Mouse (Mus musculus): ENCODE measurements at regions not wholly inside any gene's neighbourhood (a gene's known extent, or its start where the extent isn't known, plus 50 kb on each side); places are given as distances from the start of the nearest gene placed in this dataset.

DNA sequence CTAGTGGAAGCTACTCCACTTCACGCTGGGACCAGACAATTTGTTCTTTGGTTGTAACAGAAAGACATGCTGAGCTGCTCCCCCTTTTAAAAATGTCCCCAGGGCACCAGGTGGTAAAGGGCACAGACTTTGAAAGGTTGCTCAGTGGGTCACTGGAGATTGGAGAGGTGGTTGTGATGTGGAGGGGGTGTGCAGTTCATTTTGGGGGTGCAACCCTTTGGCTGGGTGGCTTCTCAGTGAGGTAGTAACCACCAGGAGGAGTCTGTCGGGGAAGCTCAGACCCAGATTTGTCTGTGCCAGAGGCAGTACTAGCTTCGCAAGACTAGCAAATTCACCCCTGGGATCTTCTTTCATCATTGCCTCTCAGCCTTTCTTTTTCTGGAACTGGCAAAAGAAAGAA lies 189.0 kb upstream of the Krr1 start:
- 90% methylated on average over 3 of the region's 3 CpGs for WGBS

DNA sequence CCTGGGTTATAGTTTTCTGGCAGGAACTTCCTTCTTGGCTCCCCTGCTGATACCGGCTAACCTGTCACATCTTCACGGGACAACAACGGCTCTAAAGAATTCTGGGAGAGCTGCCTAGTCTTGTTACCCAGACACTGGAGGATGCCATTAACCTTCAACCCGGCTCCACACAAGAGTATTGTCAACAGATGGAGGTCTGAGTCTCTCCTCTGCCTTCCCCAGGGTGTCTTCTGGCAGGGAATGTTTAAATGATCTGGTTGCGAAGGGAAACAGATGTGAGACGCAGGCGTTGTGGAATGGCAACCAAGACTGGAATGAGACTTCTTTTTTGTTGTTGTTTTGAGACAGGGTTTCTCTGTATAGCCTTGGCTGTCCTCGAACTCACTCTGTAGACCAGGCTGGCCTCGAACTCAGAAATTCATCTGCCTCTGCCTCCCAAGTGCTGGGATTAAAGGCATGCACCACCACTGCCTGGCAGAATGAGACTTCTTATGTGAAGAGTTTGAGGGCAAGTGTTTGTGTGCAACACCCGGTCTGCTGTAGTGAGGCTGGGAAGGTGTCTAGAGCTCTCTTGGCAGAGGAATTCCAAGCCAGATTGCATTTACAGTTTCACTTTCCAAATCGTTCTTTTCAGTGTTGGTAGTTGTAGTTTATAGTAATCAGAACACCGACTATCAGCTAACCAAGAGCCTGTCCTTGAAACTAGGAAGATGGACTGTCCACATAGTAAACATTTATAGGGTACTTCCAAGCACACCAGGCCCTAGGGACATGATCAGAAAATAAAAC lies 188.2 kb upstream of the Krr1 start:
- Histone ChIP-seq H3K36me3 (ENCODE audit: control insufficient read depth, insufficient read depth, low read length) (no peaks in the 10 kb centered on the region), H3K27me3 (ENCODE audit: control insufficient read depth, insufficient read depth, low read length) (no peaks in the 10 kb centered on the region), H3K27ac (ENCODE audit: insufficient read depth, low read depth, low read length) (no peak overlapping the region), H3K4me3 (ENCODE audit: low read depth, low read length) (no peak overlapping the region), H3K4me1 (ENCODE audit: control insufficient read depth, insufficient read depth, insufficient read length, low read length) (no peaks in the 10 kb centered on the region; the same call in 1 of the 2 replicates)
- 41% methylated on average over 12 of the region's 12 CpGs for WGBS
- no peak for TF ChIP-seq POLR2A (IDR thresholded peaks at IDR 0.05; ENCODE audit: low read depth, low read length)
- no peak for TF ChIP-seq CTCF (IDR thresholded peaks at IDR 0.05; ENCODE audit: extremely low read depth, insufficient read length, insufficient replicate concordance, low read depth, low read length)

More for the DNA sequence above, 189.0 kb upstream of the Krr1 start:
- TF ChIP-seq CTCF (IDR thresholded peaks at IDR 0.05; ENCODE audit: extremely low read depth, insufficient read length, insufficient replicate concordance, low read depth, low read length), result no peak
- no peak for TF ChIP-seq POLR2A (IDR thresholded peaks at IDR 0.05; ENCODE audit: low read depth, low read length)
- no peak overlapping the region for H3K4me3 ChIP-seq (ENCODE audit: low read depth, low read length)
- H3K36me3 ChIP-seq (ENCODE audit: control insufficient read depth, insufficient read depth, low read length), result no peaks in the 10 kb centered on the region
- H3K27ac ChIP-seq (ENCODE audit: insufficient read depth, low read depth, low read length), result no peak overlapping the region
- H3K4me1 ChIP-seq (ENCODE audit: control insufficient read depth, insufficient read depth, insufficient read length, low read length), result no peaks in the 10 kb centered on the region; the same call in 1 of the 2 replicates
- H3K27me3 ChIP-seq (ENCODE audit: control insufficient read depth, insufficient read depth, low read length), result no peaks in the 10 kb centered on the region

DNA sequence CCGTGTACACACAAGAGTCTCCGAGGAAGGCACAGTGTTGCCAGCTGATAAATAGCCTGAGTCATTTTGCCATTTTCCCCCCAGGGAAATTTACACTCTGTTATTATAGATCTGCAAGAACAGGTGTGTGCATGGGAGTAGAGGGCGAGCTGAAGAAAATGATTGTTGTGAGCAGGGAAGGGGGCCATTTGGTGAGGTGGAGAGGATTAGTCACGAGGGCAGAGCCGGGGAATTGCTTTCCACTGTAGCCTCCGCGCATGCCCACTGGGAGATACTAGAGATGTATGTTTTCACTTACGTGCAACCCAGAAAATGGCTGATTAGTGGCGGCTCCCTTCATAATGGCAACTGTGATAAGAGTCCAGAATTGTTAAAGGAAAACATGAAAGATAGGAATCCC lies 185.3 kb upstream of the Krr1 start:
- TF ChIP-seq POLR2A (IDR thresholded peaks at IDR 0.05; ENCODE audit: low read depth, low read length) (no peak), CTCF (IDR thresholded peaks at IDR 0.05; ENCODE audit: extremely low read depth, insufficient read length, insufficient replicate concordance, low read depth, low read length) (no peak)
- Histone ChIP-seq H3K4me1 (ENCODE audit: control insufficient read depth, insufficient read depth, insufficient read length, low read length) (no peaks in the 10 kb centered on the region; the same call in 1 of the 2 replicates), H3K27ac (ENCODE audit: insufficient read depth, low read depth, low read length) (no peak overlapping the region), H3K27me3 (ENCODE audit: control insufficient read depth, insufficient read depth, low read length) (no peaks in the 10 kb centered on the region), H3K36me3 (ENCODE audit: control insufficient read depth, insufficient read depth, low read length) (no peaks in the 10 kb centered on the region), H3K4me3 (ENCODE audit: low read depth, low read length) (no peak overlapping the region)
- WGBS, result 70% methylated on average over 9 of the region's 9 CpGs

DNA sequence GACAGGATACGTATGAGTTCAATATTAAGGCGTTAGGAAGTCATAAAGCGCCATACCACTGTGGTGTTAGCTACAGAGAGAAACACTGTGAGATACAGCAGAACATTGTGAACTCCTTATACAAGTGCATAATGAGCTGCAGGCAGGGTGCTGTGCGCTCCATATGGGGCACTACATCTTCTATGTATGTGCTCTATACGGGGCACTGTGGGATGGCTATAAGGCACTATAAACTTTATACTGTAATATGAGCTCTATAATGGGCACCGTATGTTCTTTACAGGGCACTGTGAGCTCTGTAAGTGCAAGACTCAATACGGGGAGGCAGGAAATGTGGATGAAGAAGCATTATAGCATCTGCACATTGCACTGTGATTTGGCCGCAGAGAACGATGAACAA lies 183.2 kb upstream of the Krr1 start:
- 94% methylated on average over 9 of the region's 9 CpGs for WGBS
- no peak overlapping the region for H3K27ac ChIP-seq (ENCODE audit: insufficient read depth, low read depth, low read length)
- H3K27me3 ChIP-seq (ENCODE audit: control insufficient read depth, insufficient read depth, low read length), result no peaks in the 10 kb centered on the region
- no peak overlapping the region for H3K4me3 ChIP-seq (ENCODE audit: low read depth, low read length)
- H3K4me1 ChIP-seq (ENCODE audit: control insufficient read depth, insufficient read depth, insufficient read length, low read length), result no peaks in the 10 kb centered on the region; the same call in 1 of the 2 replicates
- H3K36me3 ChIP-seq (ENCODE audit: control insufficient read depth, insufficient read depth, low read length), result no peaks in the 10 kb centered on the region
- TF ChIP-seq CTCF (IDR thresholded peaks at IDR 0.05; ENCODE audit: extremely low read depth, insufficient read length, insufficient replicate concordance, low read depth, low read length), result no peak
- no peak for TF ChIP-seq POLR2A (IDR thresholded peaks at IDR 0.05; ENCODE audit: low read depth, low read length)

DNA sequence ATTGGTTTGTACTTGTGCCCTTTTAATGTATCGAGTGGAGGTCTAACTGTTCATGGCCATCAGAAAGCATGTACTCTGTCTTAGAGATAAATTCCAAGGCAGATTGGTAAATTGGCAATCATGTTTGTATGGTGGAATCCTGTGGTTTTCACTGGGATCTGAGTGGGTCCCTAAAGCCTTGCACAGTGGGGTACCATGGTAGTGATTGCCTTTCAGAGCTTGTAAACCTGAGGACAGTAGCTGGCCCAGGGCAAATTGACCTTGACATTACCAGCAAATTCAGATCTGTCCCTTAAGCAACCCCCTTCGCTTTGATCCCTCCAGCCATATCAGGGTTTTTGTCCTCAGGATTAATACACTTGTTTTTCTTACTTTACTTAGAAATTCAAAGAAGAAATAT lies 181.6 kb upstream of the Krr1 start:
- WGBS, result 96% methylated on average over 2 of the region's 2 CpGs
- Histone ChIP-seq H3K4me3 (ENCODE audit: low read depth, low read length) (no peak overlapping the region), H3K27me3 (ENCODE audit: control insufficient read depth, insufficient read depth, low read length) (no peaks in the 10 kb centered on the region), H3K36me3 (ENCODE audit: control insufficient read depth, insufficient read depth, low read length) (no peaks in the 10 kb centered on the region), H3K27ac (ENCODE audit: insufficient read depth, low read depth, low read length) (no peak overlapping the region), H3K4me1 (ENCODE audit: control insufficient read depth, insufficient read depth, insufficient read length, low read length) (peaks cover 4% of the 10 kb centered on the region; the same call in 1 of the 2 replicates)
- TF ChIP-seq POLR2A (IDR thresholded peaks at IDR 0.05; ENCODE audit: low read depth, low read length), result no peak
- no peak for TF ChIP-seq CTCF (IDR thresholded peaks at IDR 0.05; ENCODE audit: extremely low read depth, insufficient read length, insufficient replicate concordance, low read depth, low read length)

DNA sequence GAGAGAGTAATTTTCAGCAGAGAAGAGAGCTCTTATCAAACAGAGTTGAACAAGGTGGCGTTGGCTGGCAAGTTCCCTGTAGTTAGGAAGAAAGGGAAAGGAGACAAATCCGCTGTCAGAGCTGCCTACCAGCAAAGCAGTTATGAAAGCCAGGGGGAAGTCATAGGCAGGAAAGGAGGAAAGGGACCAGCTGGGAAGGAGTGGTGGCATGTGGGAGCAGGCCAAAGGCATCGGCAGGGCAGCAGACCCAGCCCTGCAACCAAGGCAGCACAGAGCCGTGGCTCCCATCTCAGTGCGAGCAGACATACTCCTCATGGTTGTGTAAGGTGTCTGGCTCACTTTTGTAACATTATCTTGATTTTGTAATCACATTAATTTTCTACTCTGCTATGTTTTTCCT lies 177.4 kb upstream of the Krr1 start:
- H3K4me1 ChIP-seq (ENCODE audit: control insufficient read depth, insufficient read depth, insufficient read length, low read length), result peaks cover 4% of the 10 kb centered on the region; the same call in 1 of the 2 replicates
- H3K27me3 ChIP-seq (ENCODE audit: control insufficient read depth, insufficient read depth, low read length), result no peaks in the 10 kb centered on the region
- TF ChIP-seq CTCF (IDR thresholded peaks at IDR 0.05; ENCODE audit: extremely low read depth, insufficient read length, insufficient replicate concordance, low read depth, low read length), result no peak
- no peak for TF ChIP-seq POLR2A (IDR thresholded peaks at IDR 0.05; ENCODE audit: low read depth, low read length)
- H3K27ac ChIP-seq (ENCODE audit: insufficient read depth, low read depth, low read length), result no peak overlapping the region
- 30% methylated on average over 5 of the region's 5 CpGs for WGBS
- no peak overlapping the region for H3K4me3 ChIP-seq (ENCODE audit: low read depth, low read length)
- H3K36me3 ChIP-seq (ENCODE audit: control insufficient read depth, insufficient read depth, low read length), result no peaks in the 10 kb centered on the region

DNA sequence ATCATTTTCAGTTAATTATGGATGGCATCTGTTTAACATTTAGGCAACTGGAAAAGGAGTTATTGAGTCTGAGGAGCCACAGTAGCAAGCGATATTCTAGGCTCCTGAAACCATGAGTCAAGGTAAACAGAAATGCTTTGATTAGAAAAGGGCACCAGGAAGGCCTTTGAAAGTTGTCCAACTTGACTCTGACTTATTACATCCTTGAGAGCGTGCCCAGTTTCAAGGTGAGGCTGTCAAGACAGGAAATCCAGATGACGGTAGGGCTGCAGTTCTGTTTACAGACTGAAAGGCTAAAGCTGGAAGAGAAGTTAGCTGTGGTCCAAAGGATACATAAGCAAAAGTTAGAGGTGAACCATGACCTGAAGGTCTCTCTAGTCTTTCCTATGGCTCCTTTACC lies 176.7 kb upstream of the Krr1 start:
- H3K27ac ChIP-seq (ENCODE audit: insufficient read depth, low read depth, low read length), result no peak overlapping the region
- TF ChIP-seq CTCF (IDR thresholded peaks at IDR 0.05; ENCODE audit: extremely low read depth, insufficient read length, insufficient replicate concordance, low read depth, low read length) (no peak), POLR2A (IDR thresholded peaks at IDR 0.05; ENCODE audit: low read depth, low read length) (no peak)
- H3K4me3 ChIP-seq (ENCODE audit: low read depth, low read length), result no peak overlapping the region
- H3K27me3 ChIP-seq (ENCODE audit: control insufficient read depth, insufficient read depth, low read length), result no peaks in the 10 kb centered on the region
- WGBS, result 21% methylated on average over 3 of the region's 3 CpGs
- H3K4me1 ChIP-seq (ENCODE audit: control insufficient read depth, insufficient read depth, insufficient read length, low read length), result peaks cover 4% of the 10 kb centered on the region; the same call in 1 of the 2 replicates
- H3K36me3 ChIP-seq (ENCODE audit: control insufficient read depth, insufficient read depth, low read length), result no peaks in the 10 kb centered on the region

Measured in small intestine, adult 2 months (tissue).